Mouse (Mus musculus): ENCODE data around the gene Rasal3.

Gene Rasal3

DNA sequence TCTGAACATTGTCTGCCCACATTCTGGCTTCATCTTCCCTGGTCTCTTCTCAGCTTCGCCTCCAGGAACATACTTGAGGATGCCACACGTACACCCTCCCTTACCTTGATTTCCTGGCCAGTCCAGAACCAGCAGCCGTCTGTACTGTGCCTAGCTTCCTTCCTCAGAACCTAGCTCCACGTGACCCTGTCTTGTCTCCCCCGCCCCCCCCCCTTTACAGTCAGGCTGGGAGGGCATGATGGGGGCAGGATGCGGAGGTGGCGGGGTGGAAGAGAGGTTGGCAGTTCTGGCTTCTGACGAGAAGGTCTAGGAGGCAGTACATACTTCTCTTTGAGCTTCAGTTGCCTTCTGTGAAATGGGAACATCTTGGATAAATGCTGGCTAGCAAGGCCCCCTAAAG lies at the start of gene Rasal3:
TSS of gene Rasal3 (minus strand) at position 167 of the 400 bp plus-strand sequence.
- DNase-seq = no peak

DNA sequence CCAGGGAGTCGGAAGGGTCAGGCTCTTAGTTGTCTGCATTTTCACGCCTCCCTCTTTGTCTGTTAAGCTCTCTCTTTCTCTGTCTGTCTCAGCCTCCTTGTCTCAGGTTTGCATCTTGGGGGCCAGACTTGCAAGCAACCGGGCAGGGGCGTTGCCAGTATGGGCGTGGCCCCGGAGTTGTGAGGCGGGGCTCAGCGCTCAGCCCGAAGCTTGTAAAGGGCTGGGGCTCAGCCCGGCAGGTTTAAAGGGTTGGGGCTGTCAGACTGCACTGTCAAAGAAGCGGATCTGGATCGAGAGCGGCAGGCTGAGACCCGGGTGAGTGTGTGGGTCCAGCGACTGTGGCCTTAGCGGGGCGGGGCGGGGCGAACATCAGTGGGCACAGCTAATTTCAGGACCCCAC lies 49.1 kb upstream of the Rasal3 start, which contains the start of gene Cyp4f39:
TSS of gene Cyp4f39 (plus strand) at position 242 of the 400 bp plus-strand sequence.
- peak; percentile 56 to 67 for DNase-seq

- no peak for DNase-seq
Observed at GRCm38 (mm10) chr17:32450844-32451537, 47.6 kb upstream of the Rasal3 start.

DNA sequence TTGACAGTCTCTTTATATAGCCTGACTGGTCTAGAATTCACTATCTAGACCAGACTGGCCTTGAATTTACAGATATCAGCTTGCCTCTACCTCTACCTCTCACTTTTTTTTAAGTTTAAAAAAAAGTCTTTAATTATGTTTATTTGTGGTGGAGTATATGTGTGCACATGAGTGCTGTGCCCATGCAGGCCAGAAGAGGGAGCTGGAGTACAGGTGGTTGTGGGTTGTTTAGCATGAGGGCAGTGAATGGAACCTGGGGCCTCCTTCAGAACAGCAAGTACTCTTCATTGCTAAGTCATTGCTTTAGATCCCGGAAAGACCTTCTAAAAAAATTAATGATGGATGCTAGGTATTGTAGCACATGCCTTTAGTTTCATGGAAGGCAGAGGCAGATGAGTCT lies 45.7 kb upstream of the Rasal3 start:
- DNase-seq = no peak

DNA sequence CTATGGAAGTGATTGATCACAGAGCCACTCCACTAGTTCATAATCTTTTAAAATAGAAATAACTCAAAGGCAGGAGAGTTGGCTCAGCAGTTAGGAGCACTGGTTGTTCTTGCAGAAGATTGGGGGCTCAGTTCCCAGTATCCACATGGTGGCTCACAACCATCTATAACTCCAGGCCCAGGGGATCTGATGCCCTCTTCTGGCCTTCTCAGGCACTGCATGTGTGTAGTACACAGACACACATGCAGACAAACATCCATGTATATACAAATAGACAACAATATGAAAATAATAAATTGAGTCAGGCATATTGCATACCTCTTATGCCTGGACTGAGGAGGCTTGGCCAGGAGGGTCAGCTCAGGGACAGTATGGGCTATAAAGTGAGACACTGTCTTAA lies 43.8 kb upstream of the Rasal3 start:
- DNase-seq = no peak

GRCm38 (mm10) chr17:32445016-32445415 lies 41.6 kb upstream of the Rasal3 start:
- DNase-seq = no peak

GRCm38 (mm10) chr17:32443245-32443644 lies 39.9 kb upstream of the Rasal3 start:
- DNase-seq = no peak

- DNase-seq = no peak
Observed at GRCm38 (mm10) chr17:32437106-32437505, 33.7 kb upstream of the Rasal3 start.

DNA sequence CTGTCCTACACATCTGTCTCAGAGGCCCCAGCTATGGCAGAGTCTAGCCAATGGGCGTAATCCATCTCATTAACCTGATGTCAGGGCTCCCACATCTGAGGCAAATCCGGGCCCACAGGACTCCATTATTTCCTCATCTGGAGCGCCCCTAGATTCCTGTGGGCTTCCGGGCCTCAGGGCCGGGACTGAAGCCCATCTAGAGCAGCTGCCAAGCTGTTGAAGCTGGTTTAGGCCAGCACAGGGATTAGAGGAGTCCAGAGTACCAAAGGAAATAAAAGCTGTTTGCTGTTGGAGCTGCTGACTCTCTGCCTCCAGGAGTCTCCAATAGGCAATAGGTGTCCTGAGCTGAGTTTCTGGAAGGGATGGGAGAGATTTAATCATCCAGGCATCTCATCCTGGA lies 31.8 kb upstream of the Rasal3 start:
- no peak for DNase-seq

GRCm38 (mm10) chr17:32434324-32434723 lies 30.9 kb upstream of the Rasal3 start:
- DNase-seq = peak; percentile 13 to 22

DNA sequence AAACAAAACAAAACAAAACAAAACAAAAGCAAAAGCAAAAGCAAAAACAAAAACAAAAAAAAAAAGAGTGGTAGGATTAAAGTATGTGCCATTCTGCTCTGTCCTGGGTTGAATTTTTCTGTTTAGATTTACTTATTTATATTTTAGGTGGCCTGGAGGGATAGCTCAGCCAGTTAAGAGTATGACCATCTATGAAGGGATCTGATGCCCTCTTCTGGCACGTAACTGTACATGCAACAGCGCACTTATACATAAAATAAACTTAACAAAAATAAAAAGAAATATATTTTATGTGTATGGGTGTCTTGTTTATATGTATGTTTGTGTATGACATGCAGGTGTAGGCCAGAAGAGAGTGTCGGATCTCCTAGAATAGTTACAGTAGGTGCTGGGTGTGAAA lies 28.6 kb upstream of the Rasal3 start:
- peak in 1 of 2 experiments; percentile 18 for DNase-seq

- no peak for DNase-seq
Observed at GRCm38 (mm10) chr17:32426610-32427009, 23.2 kb upstream of the Rasal3 start.

DNA sequence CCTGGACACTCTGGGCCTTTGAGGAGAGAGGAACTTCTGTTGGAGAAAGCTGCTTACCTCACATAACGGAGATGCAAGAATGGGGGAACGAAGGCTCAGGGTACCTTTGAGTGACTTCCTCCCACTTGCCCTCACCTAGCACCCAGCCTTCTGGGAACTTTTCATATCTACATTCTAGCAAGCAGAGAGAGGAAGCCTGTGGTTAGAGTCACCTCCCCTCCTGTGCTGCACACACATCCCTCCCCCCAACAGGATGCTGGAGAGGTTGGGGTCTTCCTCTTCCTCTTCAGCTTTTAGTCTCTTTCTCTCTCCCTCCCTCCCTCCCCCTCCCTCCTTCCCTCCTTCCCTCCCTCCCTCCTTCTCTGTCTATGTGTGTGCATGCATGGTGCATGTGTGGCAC lies 20.7 kb upstream of the Rasal3 start, which contains the start of gene Pglyrp2:
TSS of gene Pglyrp2 (minus strand) at position 134 of the 400 bp plus-strand sequence.
- DNase-seq = no peak

GRCm38 (mm10) chr17:32420781-32421180 lies 17.4 kb upstream of the Rasal3 start:
- DNase-seq = no peak

DNA sequence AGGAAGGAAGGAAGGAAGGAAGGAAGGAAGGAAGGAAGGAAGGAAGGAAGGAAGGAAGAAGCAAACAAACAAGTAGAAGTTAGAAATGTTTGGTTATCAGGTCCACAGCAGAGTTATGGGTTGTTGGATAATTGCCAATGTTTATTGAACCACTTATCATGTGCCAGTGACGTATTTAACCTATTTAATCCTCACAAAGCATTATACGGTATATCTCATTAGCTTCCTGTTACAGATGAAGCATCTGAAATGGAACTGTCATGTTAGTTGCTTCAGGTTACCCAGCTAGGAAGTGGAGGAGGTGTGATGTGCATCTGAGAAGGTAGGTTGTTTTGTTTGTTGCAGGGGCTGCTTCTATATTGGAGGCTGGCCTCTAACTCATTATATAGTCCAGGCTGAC lies 16.6 kb upstream of the Rasal3 start:
- no peak for DNase-seq

DNA sequence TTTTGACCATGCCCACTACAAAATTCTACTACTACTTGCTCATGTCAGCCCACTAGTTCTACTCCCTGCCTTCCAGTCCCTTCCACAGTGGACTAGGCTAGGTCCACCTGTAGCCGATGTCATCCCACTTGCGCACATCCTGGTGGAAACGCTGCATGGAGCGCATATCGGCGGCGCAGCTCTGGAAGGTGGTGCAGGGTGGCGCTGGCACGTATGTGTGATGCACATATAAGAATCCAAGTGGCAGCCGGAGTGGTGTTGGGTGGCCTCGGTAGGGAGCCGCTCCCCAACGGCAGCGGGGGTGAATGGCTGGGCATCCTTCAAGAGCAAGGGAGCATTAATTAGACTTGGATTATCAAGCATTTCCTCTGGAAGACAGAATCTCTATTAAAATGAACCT lies 13.4 kb upstream of the Rasal3 start:
- no peak for DNase-seq

DNA sequence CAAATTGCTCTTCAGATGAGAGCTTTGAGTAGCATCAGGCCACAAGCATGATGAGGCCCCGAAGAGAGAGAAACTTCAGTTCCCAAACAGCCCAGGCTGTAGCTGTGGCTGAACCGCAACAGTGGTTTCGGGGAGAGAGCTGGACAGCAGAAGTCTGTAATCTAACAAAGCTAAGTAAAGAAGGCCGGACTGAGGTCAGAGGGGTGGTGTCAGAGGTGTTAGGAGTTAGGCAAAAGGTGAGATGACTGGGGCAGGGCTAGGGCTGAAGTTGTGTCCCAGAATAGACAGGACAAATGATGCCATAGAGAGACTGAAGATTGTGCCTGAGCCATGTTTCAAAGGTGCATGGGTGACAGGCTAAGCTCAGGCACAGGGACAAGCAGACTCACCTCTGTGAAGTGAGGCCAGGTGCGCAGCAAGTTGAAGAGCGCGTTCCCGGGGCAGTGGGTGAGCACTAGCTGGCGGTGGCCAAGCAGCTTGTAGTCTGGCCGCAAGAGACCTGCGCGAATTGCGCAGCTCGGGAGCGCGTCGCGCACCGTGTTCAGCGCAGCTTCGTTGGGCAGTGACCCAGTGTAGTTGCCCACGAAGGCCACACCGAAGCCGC lies 12.1 kb upstream of the Rasal3 start:
- no peak for DNase-seq

GRCm38 (mm10) chr17:32411898-32412297 lies 8.5 kb upstream of the Rasal3 start:
- no peak for DNase-seq

- no peak for DNase-seq
Observed at GRCm38 (mm10) chr17:32402779-32403157, 615 bp downstream of the Rasal3 start.

DNA sequence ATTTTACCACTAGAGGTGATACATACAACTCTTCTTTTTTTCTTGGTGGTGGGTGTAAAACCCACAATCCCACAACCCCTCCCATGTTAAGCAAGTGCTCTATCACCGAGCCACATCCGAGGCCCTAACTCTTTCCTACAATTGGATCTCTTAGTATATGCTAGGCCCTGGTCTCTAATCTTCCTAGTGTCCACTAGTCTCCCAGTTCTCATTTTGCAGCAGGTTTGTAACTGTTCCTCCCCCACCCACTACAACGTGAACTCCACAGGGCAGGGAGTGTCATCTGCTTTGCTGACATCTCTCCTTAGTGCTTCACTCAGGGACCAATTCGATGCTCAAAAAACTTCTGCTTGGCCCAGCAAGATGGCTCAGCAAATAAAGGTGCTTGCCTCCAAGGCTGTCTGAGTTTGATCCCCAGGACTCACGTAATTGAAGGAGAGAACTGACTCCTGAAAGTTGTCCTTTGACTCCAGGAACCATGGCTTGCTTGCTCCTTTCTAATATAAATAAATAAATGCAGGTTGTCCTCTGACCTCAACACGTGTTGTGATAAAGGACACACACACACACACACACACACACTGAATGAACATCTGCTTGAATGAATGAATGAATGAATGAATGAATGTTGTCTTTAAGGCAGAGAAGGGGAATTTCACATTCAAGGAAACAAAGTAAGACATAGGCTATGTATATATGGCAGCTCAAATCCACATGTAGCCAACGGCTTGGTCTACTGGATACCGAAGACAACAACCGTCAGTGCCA lies 1.2 kb downstream of the Rasal3 start:
- no peak for DNase-seq

DNA sequence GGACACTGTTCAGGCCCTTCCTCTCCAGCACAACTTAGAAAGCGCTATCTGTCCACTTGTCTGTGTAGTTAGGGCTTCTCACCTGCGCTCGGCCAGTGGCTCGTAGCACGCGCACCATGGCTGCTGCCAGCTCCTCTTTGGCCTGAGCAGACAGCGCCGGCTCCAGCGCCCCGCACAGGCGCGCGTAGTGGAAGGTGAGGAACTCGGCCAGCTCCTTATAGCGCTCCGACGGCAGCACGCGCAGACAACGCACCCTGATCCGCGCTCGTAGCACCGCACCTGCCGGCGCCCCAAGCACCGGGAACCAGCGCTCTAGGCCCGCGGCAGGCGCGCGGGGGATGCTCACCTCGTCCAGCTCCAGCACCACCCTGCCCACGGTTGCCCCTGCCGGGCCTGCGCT lies 7.1 kb downstream of the Rasal3 start:
- DNase-seq = peak in 1 of 2 experiments; percentile 28

DNA sequence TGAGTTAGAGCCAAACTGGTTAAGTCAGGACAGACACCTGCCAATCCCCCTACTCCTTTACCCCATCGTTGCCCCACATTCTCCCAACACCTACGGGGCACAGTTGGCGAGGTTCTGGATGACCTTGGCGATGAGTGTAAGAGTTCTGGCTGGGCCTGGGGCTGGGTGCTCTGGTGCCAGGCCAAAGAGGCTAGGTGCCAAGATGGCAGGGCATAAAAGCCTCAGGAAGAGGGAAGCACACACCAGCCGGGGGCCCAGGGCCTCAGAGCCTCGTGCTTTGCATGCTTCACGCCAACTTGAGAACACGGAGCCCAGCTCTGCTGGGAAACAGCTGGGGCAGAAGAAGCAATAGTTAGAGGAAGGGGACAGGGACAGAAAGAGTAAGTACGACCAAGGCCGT lies 9.4 kb downstream of the Rasal3 start:
- DNase-seq = no peak

GRCm38 (mm10) chr17:32389101-32389659 lies 14.2 kb downstream of the Rasal3 start, which contains the start of gene Wiz:
Wiz (minus strand) TSS chr17:32389439.
- peak; percentile 96 to 97 for DNase-seq

Data from kidney, postnatal 4 days (tissue).